Mouse (Mus musculus) stomach, embryonic 14.5 days (tissue): Measurements from ENCODE around the gene Tmem178. TPM values are rescaled to one million over a fixed set of nuclear protein-coding genes. Genes with fewer than 3 reads are reported as not detected.

Source experiments
- ATAC-seq: fragments of 200-750 bp; cut with Nextera tagmentation; 2 replicates; pipeline ENCODE4 v1.8.0; 2017; ENCODE audit warnings: low read depth, moderate TSS enrichment; ENCODE audit not compliant: insufficient number of reproducible peaks, insufficient read depth, low FRiP score
- H3K27ac ChIP-seq: fragments of 300-500 bp; sonication (generic); 2 replicates; pipeline ENCODE4 v1.5.1; 2014; ENCODE audit warnings: mild to moderate bottlenecking, low read length, moderate library complexity, mixed read lengths
- H3K27me3 ChIP-seq: fragments of 300-500 bp; sonication (generic); 2 replicates; pipeline ENCODE4 v1.6.1; 2014; ENCODE audit warnings: low read length, control low read depth, mixed read lengths; ENCODE audit not compliant: control insufficient read depth, insufficient read depth
- H3K36me3 ChIP-seq: fragments of 300-500 bp; sonication (generic); 2 replicates; pipeline ENCODE4 v1.6.1; 2014; ENCODE audit warnings: mild to moderate bottlenecking, control low read depth, low read length, moderate library complexity, mixed read lengths; ENCODE audit not compliant: control insufficient read depth, insufficient read depth
- H3K4me1 ChIP-seq: fragments of 300-500 bp; sonication (generic); 2 replicates; pipeline ENCODE4 v1.6.1; 2014; ENCODE audit warnings: low read length, control low read depth, mixed read lengths; ENCODE audit not compliant: control insufficient read depth, insufficient read depth
- H3K4me2 ChIP-seq: fragments of 300-500 bp; sonication (generic); replicated peaks from 2 replicates; pipeline ENCODE4 v1.6.1; 2014; ENCODE audit warnings: low read depth, low read length, control low read depth
- H3K4me3 ChIP-seq: fragments of 300-500 bp; sonication (generic); 2 replicates; pipeline ENCODE4 v1.5.1; 2014; ENCODE audit warnings: low read depth, low read length, control low read depth
- H3K9ac ChIP-seq: fragments of 300-500 bp; sonication (generic); replicated peaks from 2 replicates; pipeline ENCODE4 v1.6.1; 2014; ENCODE audit warnings: low read depth, mild to moderate bottlenecking, control low read depth, low read length, moderate library complexity, mixed read lengths
- H3K9me3 ChIP-seq: fragments of 300-500 bp; sonication (generic); 2 replicates; pipeline ENCODE4 v1.6.1; 2016; ENCODE audit warnings: low read depth, low read length, control low read depth; ENCODE audit not compliant: control insufficient read depth
- WGBS: fragments of 180-500 bp; shearing (Covaris S2); extraction: QIAGEN DNeasy Blood & Tissue Kit; methylation state at CpG from one replicate; pipeline ENCODE4 v1.1.7; 2014; 5-methylcytosine and 5-hydroxymethylcytosine counted together
- polyA plus RNA-seq: library from polyadenylated mRNA; unstranded; fragments of >200 nt; fragmentation: Nextera tagmentation; extraction: Ambion mirVana; gene quantifications from 2 replicates; pipeline ENCODE4 v1.2.1, GENCODE M21; 2014

Gene Tmem178
- polyA plus RNA-seq, 1 experiment from 2014 or later = 5.6 TPM

GRCm38 (mm10) chr17:81041662-81042061 is 97.2 kb downstream of the Tmem178 start:
- no peak overlapping the region for H3K4me2 ChIP-seq
- no peak overlapping the region for H3K4me3 ChIP-seq
- H3K27ac ChIP-seq = no peak overlapping the region
- ATAC-seq = no peak
- no peak overlapping the region for H3K9ac ChIP-seq
- no peaks in the 10 kb centered on the region for H3K4me1 ChIP-seq
- no peaks in the 10 kb centered on the region for H3K27me3 ChIP-seq
- 78% methylated on average over 2 of the region's 2 CpGs for WGBS
- no peaks in the 10 kb centered on the region for H3K9me3 ChIP-seq
- peaks cover 15% of the 10 kb centered on the region; the same call in 1 of the 2 replicates for H3K36me3 ChIP-seq

GRCm38 (mm10) chr17:81044356-81044755 is 99.9 kb downstream of the Tmem178 start:
- ATAC-seq = no peak
- Histone ChIP-seq H3K4me1 (peaks cover 6% of the 10 kb centered on the region; the same call in 1 of the 2 replicates), H3K9ac (no peak overlapping the region), H3K4me2 (no peak overlapping the region), H3K36me3 (peaks cover 8% of the 10 kb centered on the region; the same call in 1 of the 2 replicates), H3K4me3 (no peak overlapping the region), H3K9me3 (no peaks in the 10 kb centered on the region), H3K27ac (no peak overlapping the region), H3K27me3 (no peaks in the 10 kb centered on the region)
- WGBS = 91% methylated on average over 3 of the region's 3 CpGs

- no peak for ATAC-seq
- H3K27ac ChIP-seq = no peak overlapping the region
- H3K27me3 ChIP-seq = no peaks in the 10 kb centered on the region
- H3K4me1 ChIP-seq = peaks cover 6% of the 10 kb centered on the region; the same call in 1 of the 2 replicates
- H3K9me3 ChIP-seq = no peaks in the 10 kb centered on the region
- H3K4me3 ChIP-seq = no peak overlapping the region
- peaks cover 8% of the 10 kb centered on the region; the same call in 1 of the 2 replicates for H3K36me3 ChIP-seq
- no peak overlapping the region for H3K4me2 ChIP-seq
- 89% methylated on average over 6 of the region's 6 CpGs for WGBS
- no peak overlapping the region for H3K9ac ChIP-seq
These were observed 100.7 kb downstream of the Tmem178 start for GRCm38 (mm10) chr17:81045115-81045514.

GRCm38 (mm10) chr17:81045525-81046150 is 101.2 kb downstream of the Tmem178 start:
- 88% methylated on average over 9 of the region's 9 CpGs for WGBS
- H3K36me3 ChIP-seq = peaks cover 11% of the 10 kb centered on the region
- no peak overlapping the region for H3K4me3 ChIP-seq
- no peaks in the 10 kb centered on the region for H3K27me3 ChIP-seq
- no peaks in the 10 kb centered on the region for H3K9me3 ChIP-seq
- no peak overlapping the region for H3K27ac ChIP-seq
- peaks cover 6% of the 10 kb centered on the region; the same call in 1 of the 2 replicates for H3K4me1 ChIP-seq
- no peak overlapping the region for H3K9ac ChIP-seq
- no peak for ATAC-seq
- no peak overlapping the region for H3K4me2 ChIP-seq

GRCm38 (mm10) chr17:81047930-81048564 is 103.6 kb downstream of the Tmem178 start:
- WGBS = 42% methylated on average over 7 of the region's 7 CpGs
- H3K9me3 ChIP-seq = no peaks in the 10 kb centered on the region
- H3K9ac ChIP-seq = no peak overlapping the region
- H3K27me3 ChIP-seq = no peaks in the 10 kb centered on the region
- ATAC-seq = no peak
- peaks cover 6% of the 10 kb centered on the region; the same call in 1 of the 2 replicates for H3K4me1 ChIP-seq
- H3K4me2 ChIP-seq = no peak overlapping the region
- H3K27ac ChIP-seq = peak overlapping the region; percentile 39; the same call in 1 of the 2 replicates
- no peak overlapping the region for H3K4me3 ChIP-seq
- peaks cover 18% of the 10 kb centered on the region for H3K36me3 ChIP-seq

Other genes starting within 250 kb of the Tmem178 start
- gene Map4k3, start 216.1 kb upstream of the Tmem178 start, polyA plus RNA-seq = 39.5 and 42.5 TPM in 2 replicates
- 13.0 and 15.2 TPM in 2 replicates for gene Thumpd2, start 120.5 kb downstream of the Tmem178 start, polyA plus RNA-seq